Mouse (Mus musculus): Measurements from ENCODE around the gene Gm9887.
"Not testable (repeated sequence)": the region's sequence is repeated elsewhere in the genome, so short reads cannot be mapped to it uniquely, and the experiment has no call there.

Gene Gm9887

DNA sequence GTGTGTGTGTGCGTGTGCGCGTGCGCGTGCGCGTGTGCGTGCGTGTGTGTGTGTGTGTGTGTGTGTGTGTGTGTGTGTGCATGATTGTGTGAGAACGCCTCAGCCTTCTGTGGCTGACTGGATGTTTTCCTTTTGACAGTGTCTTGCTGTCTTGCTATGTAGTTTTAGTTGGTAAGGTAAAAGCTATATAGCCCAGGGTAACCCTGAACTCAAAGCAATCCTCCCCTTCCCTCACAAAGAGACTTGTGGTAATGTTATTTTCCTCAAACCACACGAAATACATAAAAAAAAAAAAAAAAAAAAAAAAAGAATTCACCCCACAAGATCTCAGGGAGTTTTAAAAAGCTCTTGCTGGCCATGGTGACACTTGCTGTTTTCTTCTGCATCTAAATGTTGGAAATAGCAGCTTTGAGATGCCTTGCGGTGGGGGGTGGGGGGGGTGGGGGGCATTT is 14.0 kb upstream of the Gm9887 start:
- DNase-seq (ENCODE audit: extremely low spot score, low read depth, low spot score): not testable (repeated sequence)

DNA sequence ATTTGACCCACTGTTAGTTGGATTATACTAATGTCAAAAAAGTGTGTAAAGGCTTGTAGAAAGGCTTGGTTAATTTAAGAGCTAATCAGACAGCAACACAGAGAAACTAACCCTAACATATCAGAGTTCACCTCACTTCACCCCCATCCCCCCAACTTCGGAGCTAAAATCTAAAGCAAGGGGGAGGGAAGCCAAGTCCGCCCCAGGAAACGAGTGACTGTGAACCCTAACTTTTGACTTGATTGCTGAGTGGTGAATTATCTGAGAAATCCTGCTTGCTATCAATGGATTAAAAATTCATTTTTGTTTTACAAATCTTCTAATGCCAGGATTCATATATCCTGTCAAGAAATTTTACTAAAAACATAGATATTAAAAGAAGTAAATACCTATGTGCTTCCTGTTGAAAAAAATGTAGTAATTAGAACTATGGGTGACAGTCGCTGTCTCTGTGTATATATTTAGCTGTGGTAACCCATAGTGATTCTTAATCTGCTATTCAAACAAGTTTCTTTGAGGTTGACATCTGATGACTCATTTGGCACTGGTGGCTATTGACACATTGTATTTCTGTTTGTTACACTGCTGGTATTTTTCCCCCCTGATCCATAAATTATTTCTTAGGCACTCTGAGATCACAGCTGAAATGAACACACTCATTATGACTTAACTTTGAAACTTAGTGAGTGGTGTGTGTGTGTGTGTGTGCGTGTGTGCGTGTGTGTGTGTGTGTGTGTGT is 13.5 kb upstream of the Gm9887 start:
- DNase-seq (ENCODE audit: extremely low spot score, low read depth, low spot score): no peak

DNA sequence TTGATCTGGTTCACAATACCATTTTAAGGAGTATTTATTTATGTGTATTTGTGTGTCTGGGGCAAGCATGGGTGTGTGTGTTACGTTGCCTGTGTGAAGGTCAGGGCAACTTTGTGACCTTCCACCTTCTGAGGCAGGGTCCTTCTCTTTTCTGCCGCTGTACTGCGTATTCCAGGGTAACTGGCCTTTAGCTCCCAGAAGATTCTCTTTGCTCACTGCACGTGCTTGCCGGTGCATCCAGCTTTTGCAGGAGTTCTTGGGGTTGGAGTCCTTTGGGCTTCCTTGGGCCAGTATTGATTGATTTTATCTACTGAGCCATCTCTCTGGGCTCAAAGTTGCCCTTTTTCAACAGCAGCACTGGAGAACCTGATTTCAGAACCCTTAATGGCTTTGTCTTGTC is 12.3 kb upstream of the Gm9887 start:
- DNase-seq (ENCODE audit: extremely low spot score, low read depth, low spot score): no peak

DNA sequence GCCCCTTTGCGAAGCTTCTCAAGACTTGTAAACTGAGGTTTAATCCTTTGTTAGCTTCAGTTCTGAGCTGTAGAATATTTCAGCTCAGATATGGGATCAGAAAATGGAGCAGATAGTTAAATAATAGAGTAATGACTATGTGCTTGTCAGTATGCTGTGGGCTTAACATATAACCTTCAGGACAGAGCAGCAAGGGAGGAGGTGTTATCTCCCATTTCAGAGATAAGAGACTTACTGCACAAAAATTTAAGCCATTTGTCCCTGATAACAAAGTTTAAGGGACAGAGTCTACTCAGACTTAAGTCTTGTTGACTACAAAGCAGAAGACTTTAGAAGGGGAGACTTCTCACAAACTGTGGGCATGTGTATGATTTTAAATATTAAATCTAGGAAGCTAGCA is 10.6 kb upstream of the Gm9887 start:
- no peak for DNase-seq (ENCODE audit: extremely low spot score, low read depth, low spot score)

DNA sequence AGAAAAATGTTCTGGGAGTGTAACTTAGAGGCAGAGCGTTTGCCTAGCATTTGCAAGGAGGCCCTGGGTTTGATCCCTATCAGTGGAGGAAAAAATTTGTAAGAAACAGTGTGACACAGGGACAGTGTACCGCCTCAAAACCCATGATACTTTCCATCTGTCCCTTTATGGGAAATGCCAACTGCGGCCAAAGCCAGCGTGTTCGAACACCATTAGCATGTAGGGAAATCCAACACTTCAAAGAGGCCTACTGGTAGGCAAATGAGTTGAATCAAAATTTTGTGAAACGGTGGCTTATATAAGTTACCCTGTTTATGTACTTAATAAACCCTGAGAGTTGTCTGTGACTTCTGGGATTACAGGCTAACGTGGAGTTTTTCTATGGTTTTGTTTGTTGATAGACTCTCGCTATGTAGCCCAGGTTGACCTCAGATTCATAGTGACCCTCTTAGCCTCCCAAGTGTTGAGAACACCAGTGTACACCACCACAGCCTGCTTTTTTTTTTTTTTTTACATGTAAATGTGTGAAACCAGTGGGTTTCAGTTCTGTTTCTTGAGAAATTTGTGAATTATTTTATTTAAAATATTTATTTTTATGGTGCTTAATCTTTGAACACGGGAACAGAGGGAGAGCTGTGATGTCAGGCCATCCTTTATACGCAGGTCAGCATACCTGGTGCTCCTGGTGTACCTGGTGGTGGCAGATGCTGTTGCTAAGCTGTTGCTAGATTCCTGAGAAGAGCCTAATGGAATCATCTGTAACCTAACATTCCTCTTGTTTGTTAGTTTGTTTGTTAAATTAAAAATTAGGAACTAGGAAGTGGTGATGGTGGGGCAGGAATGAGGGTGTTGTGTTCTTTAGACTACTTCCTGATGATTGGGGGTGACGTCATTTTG is 6.5 kb upstream of the Gm9887 start:
- no peak for DNase-seq (ENCODE audit: extremely low spot score, low read depth, low spot score)

DNA sequence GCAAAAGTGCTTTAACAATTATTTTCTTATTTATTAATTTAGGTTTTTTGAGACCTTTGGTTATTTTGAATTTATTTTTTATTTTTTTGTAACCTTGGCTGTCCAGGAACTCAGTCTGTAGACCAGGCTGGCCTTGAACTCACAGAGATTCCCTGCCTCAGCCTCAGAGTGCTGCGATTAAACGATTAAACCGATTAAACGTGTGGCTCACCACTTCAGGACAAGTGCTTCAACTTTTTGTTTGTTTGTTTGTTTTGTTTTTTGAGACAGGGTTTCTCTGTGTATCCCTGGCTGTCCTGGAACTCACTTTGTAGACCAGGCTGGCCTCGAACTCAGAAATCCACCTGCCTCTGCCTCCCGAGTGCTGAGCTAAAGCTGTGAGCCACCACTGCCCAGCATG is 5.4 kb upstream of the Gm9887 start:
- DNase-seq (ENCODE audit: extremely low spot score, low read depth, low spot score): not testable (repeated sequence)

DNA sequence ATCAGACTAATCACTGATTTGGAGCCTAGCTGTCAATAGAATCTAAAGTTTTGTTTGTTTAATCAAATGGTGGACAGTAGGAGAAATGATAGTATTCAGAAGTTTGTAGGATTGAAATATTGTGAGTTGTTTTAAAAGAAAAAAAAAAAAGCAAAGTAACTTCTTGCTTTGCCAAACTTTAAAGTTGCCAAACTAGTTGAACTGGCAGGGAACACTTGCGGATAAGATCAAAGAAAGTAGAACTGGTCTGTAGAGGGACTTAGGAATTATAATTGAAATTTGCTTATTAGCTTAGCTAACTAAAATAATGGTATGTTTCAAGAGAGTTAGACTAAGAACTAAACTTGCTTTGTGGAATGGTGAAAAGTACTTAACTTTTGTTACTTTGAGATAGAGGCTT is 4.9 kb upstream of the Gm9887 start:
- no peak for DNase-seq (ENCODE audit: extremely low spot score, low read depth, low spot score)

DNA sequence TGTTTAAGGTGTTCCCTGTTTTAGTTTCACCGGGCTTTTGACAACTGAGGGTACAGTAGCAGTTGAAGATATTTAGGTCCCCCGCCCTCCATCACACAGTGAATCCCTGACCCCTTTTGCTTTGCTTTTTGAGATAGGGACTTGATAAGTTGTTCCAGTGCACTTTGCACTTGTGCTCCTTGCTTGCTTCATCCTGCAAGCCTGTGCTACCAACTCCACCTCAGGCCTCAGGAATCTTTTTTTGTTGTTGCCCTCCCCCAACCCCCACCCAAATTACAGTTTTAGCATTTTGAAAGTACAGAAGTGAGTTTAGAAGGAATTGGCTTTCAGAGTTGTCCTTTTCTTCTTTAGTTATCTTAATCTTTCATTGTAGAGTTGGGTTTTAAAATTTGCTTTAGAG is 3.9 kb upstream of the Gm9887 start:
- no peak for DNase-seq (ENCODE audit: extremely low spot score, low read depth, low spot score)

DNA sequence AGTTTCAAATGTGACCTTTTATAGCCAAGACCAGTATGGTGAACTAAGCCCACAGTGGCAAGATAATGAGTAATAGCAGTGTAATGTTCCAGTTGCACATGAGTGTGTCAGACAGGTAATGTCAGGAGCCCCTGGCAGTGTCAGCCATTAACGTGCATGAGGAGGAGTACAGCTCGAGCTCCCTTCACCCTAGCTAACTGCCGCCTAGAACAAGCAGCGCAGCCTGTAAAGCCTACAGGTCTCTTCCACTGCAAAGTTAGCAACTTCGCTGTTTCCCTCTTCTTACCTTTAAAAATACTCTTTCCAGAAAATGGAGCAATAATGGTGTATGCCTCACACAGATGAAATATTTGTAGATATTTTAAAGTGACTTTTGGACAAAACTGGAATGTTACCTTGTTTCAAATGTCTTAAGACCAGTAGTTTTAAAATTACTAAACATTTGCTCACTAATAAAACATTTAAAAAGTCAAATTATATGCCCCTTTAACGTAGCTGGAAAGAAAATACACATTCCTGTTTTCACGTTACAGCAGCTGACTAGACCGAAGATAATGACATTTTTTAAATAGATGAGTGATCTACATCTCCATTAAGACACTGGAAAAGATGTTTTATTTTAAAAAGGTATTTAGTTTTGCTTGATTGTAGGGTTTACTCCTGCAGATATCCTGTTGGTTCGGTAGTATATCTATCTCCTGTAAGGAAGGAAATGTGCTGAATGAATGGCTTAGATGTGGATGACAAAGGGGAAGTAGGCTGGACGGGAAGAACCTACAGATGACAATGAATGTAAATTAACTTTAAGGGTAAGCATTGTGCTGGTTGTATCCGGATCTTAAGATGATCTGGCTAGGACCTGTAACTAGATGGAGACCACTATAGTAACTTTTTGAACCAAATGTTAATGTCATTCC is 1.9 kb upstream of the Gm9887 start:
- no peak for DNase-seq (ENCODE audit: extremely low spot score, low read depth, low spot score)

DNA sequence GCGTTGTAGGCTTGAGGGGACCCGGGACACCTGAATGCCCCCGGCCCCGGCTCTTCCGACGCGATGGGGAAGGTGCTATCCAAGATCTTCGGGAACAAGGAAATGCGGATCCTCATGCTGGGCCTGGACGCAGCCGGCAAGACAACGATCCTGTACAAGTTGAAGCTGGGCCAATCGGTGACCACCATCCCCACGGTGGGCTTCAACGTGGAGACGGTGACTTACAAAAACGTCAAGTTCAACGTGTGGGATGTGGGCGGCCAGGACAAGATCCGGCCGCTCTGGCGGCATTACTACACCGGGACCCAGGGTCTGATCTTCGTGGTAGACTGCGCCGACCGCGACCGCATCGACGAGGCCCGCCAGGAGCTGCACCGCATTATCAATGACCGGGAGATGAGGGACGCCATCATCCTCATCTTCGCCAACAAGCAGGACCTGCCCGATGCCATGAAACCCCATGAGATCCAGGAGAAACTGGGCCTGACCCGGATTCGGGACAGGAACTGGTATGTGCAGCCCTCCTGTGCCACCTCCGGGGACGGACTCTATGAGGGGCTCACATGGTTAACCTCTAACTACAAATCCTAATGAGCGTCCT is 573 bp upstream of the Gm9887 start:
- DNase-seq (ENCODE audit: extremely low spot score, low read depth, low spot score): no peak

DNA sequence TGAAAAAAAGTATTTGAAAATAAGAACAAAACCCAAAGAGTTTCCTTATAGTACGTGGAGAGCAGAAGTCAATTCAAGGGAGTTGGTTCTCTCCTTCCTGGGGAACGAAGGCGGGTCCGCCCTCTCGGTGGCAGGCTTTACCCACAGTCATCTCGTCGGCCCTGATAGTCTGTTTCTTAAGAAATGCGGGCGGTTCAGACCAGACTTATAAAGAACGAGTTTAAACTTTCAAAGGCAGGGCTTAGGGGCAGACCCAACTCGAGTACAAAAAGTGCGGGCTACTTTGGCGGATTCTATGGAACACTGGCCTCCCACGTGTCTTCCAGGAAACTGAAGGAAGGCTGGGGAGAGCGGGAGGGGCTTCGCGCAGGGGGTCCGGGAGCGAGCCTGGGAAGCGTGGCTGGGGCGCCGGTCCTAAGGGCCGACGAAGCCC is 821 bp downstream of the Gm9887 start:
- no peak for DNase-seq (ENCODE audit: extremely low spot score, low read depth, low spot score)

DNA sequence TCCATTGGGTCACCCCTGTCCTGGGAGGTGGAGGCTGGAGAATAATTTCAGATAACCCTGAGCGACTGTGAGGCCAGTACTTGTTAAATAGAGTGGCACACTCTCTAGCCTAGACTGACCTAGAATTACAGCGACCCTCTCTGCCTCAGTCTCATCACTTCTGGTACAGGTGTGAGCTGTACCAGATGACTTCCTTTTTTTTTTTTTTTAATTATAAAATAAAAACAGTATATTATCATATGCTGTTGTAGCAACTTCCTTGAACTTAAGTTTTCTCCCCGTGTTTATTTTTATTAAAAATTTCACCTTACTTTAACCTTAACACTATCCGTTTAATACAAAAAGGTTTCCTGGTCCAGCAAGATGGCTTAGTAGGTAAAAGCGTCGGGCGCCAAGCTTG is 1.3 kb downstream of the Gm9887 start:
- no peak for DNase-seq (ENCODE audit: extremely low spot score, low read depth, low spot score)

DNA sequence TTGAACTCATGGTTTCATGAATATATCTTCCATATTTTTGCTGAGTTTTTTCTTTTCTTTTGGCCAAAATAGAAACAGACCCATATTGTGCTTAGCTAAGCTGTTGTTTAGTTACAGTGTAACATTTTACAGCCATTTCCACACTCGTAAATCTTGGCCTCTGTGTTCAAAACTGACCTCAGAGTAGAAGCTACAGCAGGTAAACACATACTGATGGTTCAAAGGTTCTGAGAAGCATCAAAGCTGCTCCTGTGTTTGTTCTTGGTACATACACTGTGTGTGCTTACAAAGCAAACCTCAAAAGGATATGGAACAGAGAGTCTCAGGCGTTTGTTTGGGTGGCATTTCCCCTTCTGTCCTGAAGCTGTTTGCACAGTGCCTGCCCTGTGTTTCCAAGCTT is 4.7 kb downstream of the Gm9887 start:
- DNase-seq (ENCODE audit: extremely low spot score, low read depth, low spot score): no peak

DNA sequence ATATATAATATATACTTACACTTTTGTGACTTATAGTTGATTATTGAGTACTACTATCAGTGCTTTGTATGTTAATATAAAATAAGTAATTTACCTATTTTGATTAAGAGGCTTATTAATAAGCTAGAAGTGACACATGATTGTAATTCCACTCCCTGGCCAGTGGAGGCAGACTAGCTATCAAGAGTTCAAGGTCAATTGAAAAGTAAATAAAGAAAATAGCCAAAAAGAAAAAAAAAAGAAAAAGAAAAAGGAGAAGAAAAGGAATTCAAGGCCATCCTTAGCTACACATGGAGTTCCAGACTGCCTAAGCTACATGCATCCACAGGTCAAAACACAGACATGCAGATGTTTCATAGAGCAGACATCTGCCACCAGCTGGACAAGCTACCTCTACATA is 5.8 kb downstream of the Gm9887 start:
- no peak for DNase-seq (ENCODE audit: extremely low spot score, low read depth, low spot score)

DNA sequence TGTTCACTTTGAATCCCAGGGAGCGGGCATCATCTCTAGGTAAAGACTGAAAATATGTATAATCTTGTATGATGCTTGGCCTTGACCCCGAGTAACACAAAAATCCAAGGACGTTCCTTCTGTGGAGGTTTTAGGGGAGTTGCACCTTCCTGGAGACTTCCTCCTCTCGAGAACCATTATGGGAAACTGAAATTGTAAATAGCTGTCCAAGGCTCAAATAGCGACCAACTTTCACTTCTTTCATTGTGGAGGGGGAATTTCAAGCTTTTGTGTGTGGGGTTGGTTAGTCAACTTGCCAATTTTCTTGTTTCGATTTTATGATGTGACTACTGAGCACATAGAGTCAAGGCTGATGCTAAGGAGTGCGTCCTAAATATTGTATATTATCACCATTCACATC is 6.5 kb downstream of the Gm9887 start:
- no peak for DNase-seq (ENCODE audit: extremely low spot score, low read depth, low spot score)

DNA sequence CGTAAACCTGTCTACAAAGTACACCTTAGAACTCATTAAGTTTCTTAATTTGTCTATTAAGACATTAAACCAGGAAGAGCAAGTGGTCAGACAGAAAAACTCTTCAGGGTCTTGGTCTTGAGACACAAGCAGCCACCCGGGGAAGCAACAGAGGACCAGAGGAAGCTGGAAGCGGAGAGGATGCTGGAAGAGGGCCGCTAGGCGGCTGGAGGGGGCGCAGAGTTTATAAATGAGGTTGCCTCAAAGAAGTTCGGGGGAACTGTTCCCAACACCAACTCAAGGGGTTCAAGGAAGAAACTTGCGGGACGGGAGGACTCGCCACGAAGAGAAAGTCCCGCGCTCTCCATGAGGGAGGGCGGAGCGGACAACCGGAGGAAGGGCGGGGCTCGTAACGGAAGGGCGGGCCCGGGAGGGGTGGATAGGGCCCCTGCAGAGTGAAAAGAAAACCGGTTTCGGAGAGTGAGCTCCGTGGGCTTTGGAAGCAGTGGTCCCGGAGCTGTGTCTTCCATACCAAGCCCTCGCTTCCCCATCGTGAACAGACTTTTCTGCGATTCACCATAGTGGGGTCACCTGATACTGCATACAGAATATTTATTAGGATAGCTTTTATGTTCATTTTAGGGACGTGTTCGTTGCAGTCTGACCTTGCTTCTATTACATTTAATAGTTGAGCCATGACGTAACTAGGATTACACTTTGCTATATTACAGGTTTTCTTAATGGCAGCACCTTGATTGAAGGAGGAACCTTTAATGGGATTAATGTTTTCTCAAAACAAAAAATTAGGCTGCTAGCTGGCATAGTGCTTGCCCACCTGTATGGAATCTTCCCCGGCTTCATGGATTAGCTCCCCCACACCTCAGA is 8.1 kb downstream of the Gm9887 start:
- no peak for DNase-seq (ENCODE audit: extremely low spot score, low read depth, low spot score)

DNA sequence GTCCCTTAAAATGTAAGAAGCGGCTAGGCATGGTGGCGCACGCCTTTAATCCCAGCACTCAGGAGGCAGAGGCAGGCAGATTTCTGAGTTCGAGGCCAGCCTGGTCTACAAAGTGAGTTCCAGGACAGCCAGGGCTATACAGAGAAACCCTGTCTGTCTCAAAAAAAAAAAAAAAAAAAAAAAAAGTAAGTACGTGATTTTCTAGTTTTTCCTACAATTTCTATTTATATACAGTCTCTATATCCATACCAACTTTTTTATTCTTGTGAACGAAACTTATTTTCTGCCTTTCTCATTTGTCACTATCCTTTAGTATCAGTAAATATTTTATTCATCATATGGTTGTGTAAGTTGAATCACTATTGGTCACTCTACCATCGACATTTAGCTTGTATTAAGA is 9.1 kb downstream of the Gm9887 start:
- DNase-seq (ENCODE audit: extremely low spot score, low read depth, low spot score): not testable (repeated sequence)

DNA sequence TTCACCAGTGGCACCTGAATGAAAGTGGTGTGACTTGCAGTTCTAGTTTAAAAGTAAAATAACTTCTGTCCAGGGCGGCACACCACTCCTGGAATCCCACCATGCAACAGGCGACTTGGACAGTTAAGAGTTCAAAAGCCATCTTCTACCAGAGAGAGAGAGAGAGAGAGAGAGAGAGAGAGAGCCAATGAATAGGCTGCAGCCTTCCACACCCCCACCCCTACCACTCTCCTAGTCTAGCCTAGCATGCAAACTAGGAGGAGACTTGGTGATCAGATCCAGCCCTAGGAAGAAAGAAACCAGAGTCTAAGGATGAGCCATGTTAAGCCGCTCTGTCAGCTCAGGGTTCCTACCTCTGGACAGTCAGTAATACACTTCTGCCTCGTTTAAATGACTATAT is 9.9 kb downstream of the Gm9887 start:
- no peak for DNase-seq (ENCODE audit: extremely low spot score, low read depth, low spot score)

DNA sequence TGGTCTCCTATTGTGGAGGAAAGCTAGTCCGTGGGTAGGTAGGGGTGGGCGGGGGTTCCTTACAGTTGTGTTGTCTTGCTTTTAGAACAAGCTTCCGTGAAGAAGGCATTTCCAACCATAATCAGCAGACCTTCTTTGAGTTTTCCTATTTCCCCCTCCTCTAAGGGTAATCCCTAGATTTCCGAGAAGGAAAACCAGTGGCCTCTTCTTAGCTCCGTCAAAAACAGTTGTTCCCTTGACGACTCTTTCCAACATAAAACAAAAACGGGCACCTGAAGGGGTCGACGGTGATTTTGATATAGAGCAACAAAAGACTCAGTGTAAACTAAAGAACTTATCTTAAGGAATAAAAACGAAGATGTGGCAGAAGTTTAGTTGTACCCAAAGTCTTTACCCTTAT is 10.3 kb downstream of the Gm9887 start:
- DNase-seq (ENCODE audit: extremely low spot score, low read depth, low spot score): no peak
